ENCODE assay signal across 17 mouse cellular contexts in genomic region chr16:94760732-94761131, GRCm38 (mm10).
A peak's percentile ranks its signal among the peaks of the same experiment; 100 is the strongest.
DNase-seq lines count a peak whose midpoint lies in the region; ATAC-seq lines count a peak whose summit lies in the region.
"Had no signal": no experiment of that assay in that cellular context is flagged by ENCODE, and none has a peak within 500 bp of the region (broad histone marks: within the 10 kb centered on the region; RNA-seq: fewer than 3 reads in every experiment).

No protein-coding gene starts in this region.

- WGBS in lung, embryonic 15.5 days: 50% methylated on average over 6 of the region's 11 CpGs
- 31% methylated on average over 9 of the region's 11 CpGs for WGBS in liver, embryonic 11.5 days
- WGBS in hindbrain, embryonic 11.5 days: 62% methylated on average over 4 of the region's 11 CpGs

- H3K27ac ChIP-seq in lung, embryonic 15.5 days: no peak overlapping the region
- no peak overlapping the region for H3K27ac ChIP-seq in liver, embryonic 11.5 days (ENCODE audit: low read depth, low read length)
- no peak overlapping the region for H3K27ac ChIP-seq in hindbrain, embryonic 11.5 days (ENCODE audit: low read depth, low read length)
- H3K27ac ChIP-seq: embryonic facial prominence, embryonic 10.5 days; forebrain, embryonic 10.5 days; gastrocnemius, adult 2 months; heart, embryonic 15.5 days; left cerebral cortex, adult 2 months; limb, embryonic 15.5 days; midbrain, embryonic 12.5 days had no signal

- no peaks in the 10 kb centered on the region for H3K9me3 ChIP-seq in lung, embryonic 15.5 days
- no peaks in the 10 kb centered on the region for H3K9me3 ChIP-seq in liver, embryonic 11.5 days (ENCODE audit: control insufficient read depth, low read length)
- no peaks in the 10 kb centered on the region for H3K9me3 ChIP-seq in hindbrain, embryonic 11.5 days (ENCODE audit: control insufficient read depth, low read length)
- H3K9me3 ChIP-seq: embryonic facial prominence, embryonic 10.5 days; forebrain, embryonic 10.5 days; limb, embryonic 15.5 days; midbrain, embryonic 12.5 days had no signal

- peak; percentile 39 for ATAC-seq in lung, embryonic 15.5 days (ENCODE audit: borderline replicate concordance, extremely low read depth, low FRiP score, low TSS enrichment)
- ATAC-seq in liver, embryonic 11.5 days (replicated peaks; ENCODE audit: low FRiP score): peak; percentile 91
- ATAC-seq in hindbrain, embryonic 11.5 days (ENCODE audit: low FRiP score): no peak

- H3K4me3 ChIP-seq in lung, embryonic 15.5 days: no peak overlapping the region
- H3K4me3 ChIP-seq in liver, embryonic 11.5 days (ENCODE audit: low read depth, low read length): no peak overlapping the region
- no peak overlapping the region for H3K4me3 ChIP-seq in hindbrain, embryonic 11.5 days (ENCODE audit: low read depth, low read length)
- H3K4me3 ChIP-seq: embryonic facial prominence, embryonic 10.5 days; forebrain, embryonic 10.5 days; gastrocnemius, adult 2 months; heart, embryonic 15.5 days; left cerebral cortex, adult 2 months; limb, embryonic 15.5 days; midbrain, embryonic 12.5 days had no signal

- no peaks in the 10 kb centered on the region for H3K36me3 ChIP-seq in lung, embryonic 15.5 days
- H3K36me3 ChIP-seq in liver, embryonic 11.5 days (ENCODE audit: control insufficient read depth, insufficient read depth, low read length): no peaks in the 10 kb centered on the region
- H3K36me3 ChIP-seq in hindbrain, embryonic 11.5 days (ENCODE audit: control insufficient read depth, insufficient read depth, low read length): no peaks in the 10 kb centered on the region
- H3K36me3 ChIP-seq: embryonic facial prominence, embryonic 10.5 days; forebrain, embryonic 10.5 days; heart, embryonic 15.5 days; limb, embryonic 15.5 days; midbrain, embryonic 12.5 days had no signal

- no peak overlapping the region for H3K9ac ChIP-seq in lung, embryonic 15.5 days
- no peak overlapping the region for H3K9ac ChIP-seq in liver, embryonic 11.5 days (ENCODE audit: low read depth, low read length)
- H3K9ac ChIP-seq in hindbrain, embryonic 11.5 days (ENCODE audit: low read depth, low read length): no peak overlapping the region
- H3K9ac ChIP-seq: heart, embryonic 15.5 days; limb, embryonic 15.5 days; midbrain, embryonic 12.5 days had no signal

- H3K4me2 ChIP-seq in lung, embryonic 15.5 days: no peak overlapping the region
- H3K4me2 ChIP-seq in liver, embryonic 11.5 days: no peak overlapping the region
- H3K4me2 ChIP-seq in hindbrain, embryonic 11.5 days (replicated peaks; ENCODE audit: low read depth, low read length): no peak overlapping the region
- H3K4me2 ChIP-seq: heart, embryonic 15.5 days; limb, embryonic 15.5 days; midbrain, embryonic 12.5 days had no signal

- no peak for DNase-seq in lung, postnatal 14 days
- DNase-seq in ZHBTc4 (ENCODE audit: low read depth, low spot score): peak; percentile 92
- DNase-seq in liver, embryonic 11.5 days (ENCODE audit: low spot score): peak; percentile 37
- DNase-seq in testis, postnatal 10 days (ENCODE audit: low spot score): peak; percentile 48
- no peak for DNase-seq in hindbrain, embryonic 11.5 days (ENCODE audit: low spot score)
- DNase-seq in gastrocnemius, adult 18-20 months (ENCODE audit: low spot score): no peak
- DNase-seq in Muller cell, postnatal 12 days (ENCODE audit: inconsistent ontology term): no peak
- DNase-seq: adrenal gland, adult 2 months; gastrocnemius, adult 2 months; kidney, postnatal 25 days had no signal

- H3K27me3 ChIP-seq in lung, embryonic 15.5 days: no peaks in the 10 kb centered on the region
- H3K27me3 ChIP-seq in liver, embryonic 11.5 days (replicated peaks; ENCODE audit: control insufficient read depth, insufficient read depth, low read length): no peaks in the 10 kb centered on the region
- no peaks in the 10 kb centered on the region for H3K27me3 ChIP-seq in hindbrain, embryonic 11.5 days (ENCODE audit: control insufficient read depth, insufficient read depth, low read length)
- H3K27me3 ChIP-seq: heart, embryonic 15.5 days; limb, embryonic 15.5 days; midbrain, embryonic 12.5 days had no signal

- peaks cover 9% of the 10 kb centered on the region for H3K4me1 ChIP-seq in lung, embryonic 15.5 days
- H3K4me1 ChIP-seq in liver, embryonic 11.5 days (replicated peaks; ENCODE audit: control insufficient read depth, insufficient read depth, low read length): no peaks in the 10 kb centered on the region; the same call in 1 of the 2 replicates
- H3K4me1 ChIP-seq in hindbrain, embryonic 11.5 days (replicated peaks; ENCODE audit: control insufficient read depth, insufficient read depth, low read length): no peaks in the 10 kb centered on the region

Comparison
In these comparisons a context has a peak if more than half of its experiments do, and no peak if none do; other contexts are left out.
1. DNase-seq: peak in ZHBTc4 (single experiment), liver, embryonic 11.5 days (single experiment) and testis, postnatal 10 days (single experiment); none in lung, postnatal 14 days (single experiment), hindbrain, embryonic 11.5 days (single experiment), gastrocnemius, adult 18-20 months (single experiment) and Muller cell, postnatal 12 days (single experiment).